Mouse (Mus musculus): ENCODE results near the gene Simc1. TPM values are rescaled to one million over a fixed set of nuclear protein-coding genes. Genes with fewer than 3 reads are reported as not detected.
"Not testable (repeated sequence)": the region's sequence is repeated elsewhere in the genome, so short reads cannot be mapped to it uniquely, and the experiment has no call there.

The Simc1 gene
- total RNA-seq (2015) (13.6 and 22.0 TPM in 2 replicates), total RNA-seq (2017) (4.0 and 7.0 TPM in 2 replicates)

- peak; percentile 89 for ATAC-seq (replicated peaks; ENCODE audit: poor library complexity)
Measured at GRCm38 (mm10) chr13:54503604-54504521, at the start of gene Simc1. TSS of gene Simc1 (plus strand) at chr13:54503779.

- peak; percentile 64 for ATAC-seq (replicated peaks; ENCODE audit: poor library complexity)
Measured at GRCm38 (mm10) chr13:54457062-54457461, 46.5 kb upstream of the Simc1 start.

DNA sequence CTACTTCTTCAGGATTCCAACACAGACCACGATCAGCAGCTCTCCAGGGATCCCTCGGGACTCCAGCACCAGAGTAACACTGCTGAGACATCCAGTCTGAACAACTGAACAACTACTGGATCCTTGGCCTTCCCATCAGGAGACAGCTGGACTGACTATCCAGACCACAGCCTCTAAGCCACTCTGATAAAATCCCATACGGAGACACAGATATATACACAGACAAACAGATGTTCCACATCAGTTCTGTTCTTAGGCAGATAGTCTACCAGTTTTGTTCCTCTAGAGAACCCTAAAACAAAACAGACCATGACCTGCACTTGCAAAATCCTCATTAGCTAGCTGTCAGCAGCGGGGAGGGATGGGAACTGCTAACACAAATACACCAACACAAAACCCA, 44.3 kb upstream of the Simc1 start:
- ATAC-seq (replicated peaks; ENCODE audit: poor library complexity), result no peak

DNA sequence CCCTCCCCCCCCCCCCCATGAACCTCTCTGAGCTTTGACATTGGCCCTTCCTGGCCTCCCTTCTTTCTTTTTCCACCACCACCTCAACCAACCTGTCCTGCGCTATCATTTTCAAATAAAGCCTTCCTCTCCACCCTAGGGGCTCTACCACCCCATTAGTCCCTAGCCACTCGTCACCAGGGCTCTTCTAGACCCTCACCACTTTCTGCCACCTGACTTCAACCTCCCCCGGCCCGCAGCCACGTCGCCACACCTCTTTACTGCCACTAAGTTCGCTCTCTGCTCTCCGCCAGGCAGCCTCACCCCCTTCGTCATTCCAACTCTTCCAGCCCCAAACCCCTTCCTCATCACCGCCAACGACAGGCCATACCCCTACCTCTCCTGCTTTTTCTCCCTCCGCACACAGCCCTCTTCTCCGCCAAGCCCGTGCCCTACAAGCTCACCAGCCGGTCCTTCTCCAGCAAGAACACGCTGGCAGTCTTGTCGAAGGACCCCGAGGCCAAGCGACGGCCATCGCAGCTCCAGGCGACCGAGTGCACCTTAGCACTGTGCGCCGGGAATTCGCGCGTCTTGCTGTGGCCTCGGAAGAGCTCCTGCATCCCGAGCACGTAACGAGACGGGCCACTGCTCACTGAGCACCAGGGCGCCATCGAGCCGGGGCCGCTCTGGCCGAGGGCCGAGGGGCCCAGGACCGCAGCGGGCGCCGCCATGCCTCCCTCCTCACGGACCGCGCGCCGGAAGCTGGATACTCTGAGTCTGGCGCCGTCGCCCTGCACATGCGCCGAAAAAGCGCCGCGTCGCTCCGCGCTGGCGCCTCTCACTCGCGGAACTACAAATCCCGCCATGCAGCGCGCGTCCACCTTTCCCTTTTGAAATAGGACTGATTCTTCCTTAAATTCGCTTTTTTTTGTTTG, 35.2 kb upstream of the Simc1 start, which contains the start of gene Thoc3:
Gene Thoc3 (minus strand): TSS at position 752 of the 914 bp plus-strand sequence.
- peak; percentile 100 for ATAC-seq (replicated peaks; ENCODE audit: poor library complexity)

- ATAC-seq (replicated peaks; ENCODE audit: poor library complexity), result no peak
Measured at GRCm38 (mm10) chr13:54469012-54469354, 34.6 kb upstream of the Simc1 start.

- no peak for ATAC-seq (replicated peaks; ENCODE audit: poor library complexity)
Measured at GRCm38 (mm10) chr13:54471967-54472366, 31.6 kb upstream of the Simc1 start.

DNA sequence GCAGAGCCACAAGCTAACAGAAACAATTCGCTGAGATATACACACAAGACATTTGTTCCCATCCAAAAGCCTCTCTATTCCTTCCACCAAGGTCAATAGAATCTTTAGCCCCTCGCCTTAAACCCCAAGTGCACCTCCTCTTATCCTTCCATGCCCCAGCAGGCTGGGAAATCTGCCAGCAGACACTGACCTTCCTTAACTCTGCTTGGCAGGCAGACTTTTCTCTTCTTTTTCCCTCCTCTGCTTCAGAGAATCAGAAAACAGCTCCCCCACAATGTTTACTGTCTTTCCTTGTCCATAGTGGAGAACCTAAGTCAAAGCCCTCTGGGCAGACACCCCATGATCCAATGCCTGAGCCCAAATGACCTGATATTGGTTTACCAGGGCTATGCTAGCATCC, 28.6 kb upstream of the Simc1 start:
- ATAC-seq (replicated peaks; ENCODE audit: poor library complexity), result no peak

DNA sequence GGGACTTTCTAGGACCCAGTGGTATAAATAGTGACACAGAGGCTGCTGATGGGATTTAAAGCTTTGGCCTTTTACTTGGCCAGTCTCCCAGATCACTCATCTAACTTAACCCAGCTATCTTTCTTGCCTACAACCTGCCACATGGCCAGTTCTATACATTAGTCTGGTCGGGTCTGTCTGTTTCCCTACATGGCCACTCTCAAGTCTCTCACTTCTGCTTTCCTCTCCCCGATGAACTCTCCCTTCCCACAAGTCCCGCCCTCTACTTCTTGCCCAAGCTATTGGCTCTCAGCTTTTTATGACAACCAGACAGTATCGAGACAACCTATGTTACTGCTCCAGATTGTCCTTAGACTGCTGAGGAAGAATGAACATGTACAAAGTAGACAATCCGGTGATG, 27.9 kb upstream of the Simc1 start:
- peak; percentile 99 for ATAC-seq (replicated peaks; ENCODE audit: poor library complexity)

GRCm38 (mm10) chr13:54479286-54479685, 24.3 kb upstream of the Simc1 start:
- ATAC-seq (replicated peaks; ENCODE audit: poor library complexity), result no peak

GRCm38 (mm10) chr13:54481498-54481897, 22.1 kb upstream of the Simc1 start:
- ATAC-seq (replicated peaks; ENCODE audit: poor library complexity), result no peak

DNA sequence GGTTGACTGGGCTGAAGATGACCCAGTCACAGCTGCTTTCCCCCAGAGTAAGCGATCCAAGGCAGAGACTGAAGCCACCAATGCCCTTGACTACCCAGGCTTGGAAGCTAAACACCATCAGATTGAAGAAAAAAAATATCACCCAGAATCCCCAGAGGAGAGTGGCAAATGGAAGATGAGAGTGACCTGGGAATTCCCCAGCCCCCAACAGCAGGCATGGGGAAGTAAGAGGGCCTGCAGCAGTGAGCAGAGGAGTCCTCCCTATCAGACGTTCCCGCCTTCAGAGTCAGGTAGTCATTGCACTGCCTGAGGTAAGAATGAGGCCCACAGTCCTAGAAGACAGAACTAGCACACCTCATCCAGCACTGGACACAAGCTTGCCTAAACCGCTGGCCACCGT, 13.2 kb upstream of the Simc1 start:
- no peak for ATAC-seq (replicated peaks; ENCODE audit: poor library complexity)

DNA sequence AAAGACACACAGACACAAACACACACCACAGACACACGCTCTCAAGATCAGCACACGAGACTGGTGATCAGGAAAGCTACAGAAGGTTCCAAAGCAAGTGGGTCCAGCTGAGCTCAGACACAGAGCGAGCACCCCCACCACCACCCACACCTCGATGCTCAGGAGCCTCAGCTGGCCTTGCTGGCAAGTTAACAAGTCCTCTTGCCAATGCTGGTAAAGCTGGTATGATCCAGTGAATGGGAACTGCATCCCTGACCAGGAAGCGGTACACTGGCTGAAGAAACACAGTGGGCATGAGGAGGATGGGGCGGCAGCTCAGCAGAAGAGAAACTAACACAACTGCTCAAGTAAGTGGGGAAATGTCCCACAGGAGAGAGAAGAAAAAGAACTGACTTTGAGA, 12.2 kb upstream of the Simc1 start:
- no peak for ATAC-seq (replicated peaks; ENCODE audit: poor library complexity)

- not testable (repeated sequence) for ATAC-seq (replicated peaks; ENCODE audit: poor library complexity)
Measured at GRCm38 (mm10) chr13:54499551-54499950, 4.0 kb upstream of the Simc1 start.

DNA sequence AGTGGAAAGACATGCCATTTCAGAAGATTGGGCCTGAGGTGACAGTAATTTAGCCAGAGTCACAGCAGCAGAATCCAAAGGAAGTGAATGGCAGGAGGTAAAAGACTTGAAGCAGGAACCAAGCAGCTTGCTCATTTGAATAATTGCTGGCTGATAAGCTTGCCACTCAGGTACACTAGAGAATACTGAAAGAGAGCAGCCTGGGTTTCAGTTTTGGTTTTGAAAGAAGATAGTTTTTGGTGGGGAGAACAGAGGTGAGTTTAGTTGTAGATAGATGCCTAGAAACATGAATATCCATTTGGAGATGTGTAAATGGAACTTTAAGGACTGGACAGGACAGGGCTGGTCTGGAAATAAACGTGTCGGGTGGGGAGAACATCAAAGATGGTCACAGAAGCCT, 2.2 kb upstream of the Simc1 start:
- no peak for ATAC-seq (replicated peaks; ENCODE audit: poor library complexity)

GRCm38 (mm10) chr13:54501957-54502690, 1.5 kb upstream of the Simc1 start:
- 0 out of 2 replicates have a peak, but pooled peaks have one; percentile 23 for ATAC-seq (replicated peaks; ENCODE audit: poor library complexity)

DNA sequence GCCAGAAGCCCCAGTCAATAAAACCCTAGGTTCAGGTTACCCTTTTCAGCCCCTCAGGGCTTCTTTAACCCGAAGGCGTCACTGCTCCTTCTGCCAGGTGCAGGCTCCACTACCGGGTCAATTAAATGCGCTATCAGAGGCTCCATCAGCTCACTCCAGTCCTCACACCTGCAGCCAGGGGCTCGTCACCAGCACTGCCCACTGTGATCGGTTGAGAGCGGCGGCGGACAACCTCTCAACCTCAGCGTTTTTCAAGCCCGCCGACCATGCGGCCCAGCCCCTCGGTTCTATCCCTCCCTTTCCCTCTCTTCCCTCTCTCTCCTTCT, 338 bp upstream of the Simc1 start:
- peak; percentile 32 for ATAC-seq (replicated peaks; ENCODE audit: poor library complexity)

GRCm38 (mm10) chr13:54504611-54505260, 1.2 kb downstream of the Simc1 start:
- ATAC-seq (replicated peaks; ENCODE audit: poor library complexity), result no peak

- ATAC-seq (replicated peaks; ENCODE audit: poor library complexity), result no peak
Measured at GRCm38 (mm10) chr13:54505920-54506319, 2.3 kb downstream of the Simc1 start.

DNA sequence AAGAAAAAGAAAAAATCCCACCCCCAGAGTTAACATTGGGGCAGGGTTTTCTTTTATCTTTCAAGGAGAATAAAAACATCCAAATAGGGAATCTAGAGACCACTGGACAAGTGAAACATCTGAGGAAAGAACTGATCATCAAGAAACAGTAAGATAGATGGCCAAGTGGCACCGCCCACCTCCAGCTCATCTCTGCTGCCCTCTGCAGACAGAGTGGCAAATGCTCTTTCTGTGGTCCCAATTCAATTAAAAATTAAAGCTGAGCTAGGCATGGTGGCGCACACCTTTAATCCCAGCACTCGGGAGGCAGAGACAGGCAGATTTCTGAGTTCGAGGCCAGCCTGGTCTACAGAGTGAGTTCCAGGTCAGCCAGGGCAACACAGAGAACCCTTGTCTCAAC, 16.6 kb downstream of the Simc1 start:
- ATAC-seq (replicated peaks; ENCODE audit: poor library complexity), result peak; percentile 93

- ATAC-seq (replicated peaks; ENCODE audit: poor library complexity), result no peak
Measured at GRCm38 (mm10) chr13:54521181-54521580, 17.6 kb downstream of the Simc1 start.

GRCm38 (mm10) chr13:54527140-54527539, 23.6 kb downstream of the Simc1 start:
- no peak for ATAC-seq (replicated peaks; ENCODE audit: poor library complexity)
